ENCODE assay signal across 11 mouse cellular contexts in the genomic region with DNA sequence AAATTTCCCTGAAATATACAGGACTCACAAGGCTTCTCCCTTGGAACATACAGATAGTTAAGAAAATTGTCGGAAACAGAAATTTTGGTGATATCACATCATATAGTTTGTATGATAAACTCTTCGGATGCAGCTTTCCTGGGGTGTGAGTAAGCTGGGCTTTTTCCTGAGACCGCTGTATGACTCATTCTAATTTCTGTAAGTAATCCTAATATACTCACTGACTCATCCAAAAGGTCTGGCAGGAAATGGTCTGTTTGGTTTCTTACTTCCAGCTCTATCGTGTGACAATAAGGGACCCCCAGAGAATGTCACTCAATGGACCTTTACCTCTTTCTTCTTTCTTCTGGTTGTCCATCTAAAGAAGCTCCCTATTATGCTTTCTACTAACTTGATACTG.
"Had no signal": no experiment of that assay in that cellular context is flagged by ENCODE, and none has a peak within 500 bp of the region (broad histone marks: within the 10 kb centered on the region; RNA-seq: fewer than 3 reads in every experiment).

No protein-coding gene starts in this region.

- DNase-seq: liver, postnatal 0 days; lung, adult 2 months; lung, postnatal 14 days; lung, postnatal 36 days; retina, postnatal 1 day; right cerebral cortex, adult 18-20 months; right cerebral cortex, postnatal 25 days; right cerebral cortex, postnatal 4 days; spleen, adult 18-20 months; thymus, adult 2 months; thymus, postnatal 36 days had no signal
